Mouse (Mus musculus): ENCODE measurements around the gene Ovch2. TPM values are rescaled to one million over a fixed set of nuclear protein-coding genes. Genes with fewer than 3 reads are reported as not detected.

Gene Ovch2
- total and polyA plus RNA-seq, 2 experiments: not detected

DNA sequence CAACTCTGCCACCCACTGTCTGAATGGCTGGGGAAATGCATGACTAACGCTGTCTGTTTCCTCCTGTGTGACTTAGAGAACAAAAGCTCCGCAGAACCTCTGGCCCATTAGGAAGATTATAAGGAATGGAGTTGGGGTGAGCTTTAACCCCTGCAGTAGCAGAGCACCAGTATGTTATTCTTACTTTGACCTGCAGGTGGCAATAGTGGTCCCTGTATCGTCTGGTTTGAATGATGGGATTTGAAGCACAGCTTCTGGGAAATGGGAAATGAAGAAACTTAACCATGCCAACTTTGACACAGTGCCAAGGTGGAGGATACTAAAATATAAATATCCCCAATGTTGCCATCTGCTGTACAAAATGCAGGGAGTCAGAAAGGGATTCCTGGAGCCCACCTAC is 51.7 kb downstream of the Ovch2 start:
- Histone ChIP-seq H3K9ac (ENCODE audit: low read depth, low read length) (no peak overlapping the region), H3K27ac (replicated peaks; ENCODE audit: insufficient read depth, low read depth, low read length) (no peak overlapping the region), H3K79me2 (ENCODE audit: control insufficient read depth, insufficient read depth, low read length) (no peaks in the 10 kb centered on the region), H3K4me3 (ENCODE audit: insufficient read depth, low read depth, low read length) (no peak overlapping the region), H3K4me1 (ENCODE audit: control insufficient read depth, insufficient read depth, low read length) (no peaks in the 10 kb centered on the region), H3K27me3 (ENCODE audit: control insufficient read depth, insufficient read depth, low read length) (no peaks in the 10 kb centered on the region), H3K36me3 (ENCODE audit: control insufficient read depth, insufficient read depth, low read length) (peaks cover 16% of the 10 kb centered on the region)
- no peak for TF ChIP-seq CTCF (IDR thresholded peaks at IDR 0.05; ENCODE audit: low read depth, low read length)
- TF ChIP-seq POLR2A (IDR thresholded peaks at IDR 0.05; ENCODE audit: extremely low read depth, insufficient read depth, low read length): no peak
- WGBS: 32% methylated on average over 3 of the region's 3 CpGs
- peak; percentile 27 for DNase-seq (ENCODE audit: extremely low read depth, low read depth, low spot score)

GRCm38 (mm10) chr7:107747954-107748353 is 53.1 kb downstream of the Ovch2 start:
- no peak overlapping the region for H3K9ac ChIP-seq (ENCODE audit: low read depth, low read length)
- TF ChIP-seq CTCF (IDR thresholded peaks at IDR 0.05; ENCODE audit: low read depth, low read length): peak; percentile 56
- TF ChIP-seq POLR2A (IDR thresholded peaks at IDR 0.05; ENCODE audit: extremely low read depth, insufficient read depth, low read length): no peak
- peaks cover 27% of the 10 kb centered on the region for H3K36me3 ChIP-seq (ENCODE audit: control insufficient read depth, insufficient read depth, low read length)
- H3K4me1 ChIP-seq (ENCODE audit: control insufficient read depth, insufficient read depth, low read length): no peaks in the 10 kb centered on the region
- H3K27ac ChIP-seq (replicated peaks; ENCODE audit: insufficient read depth, low read depth, low read length): no peak overlapping the region
- no peaks in the 10 kb centered on the region for H3K79me2 ChIP-seq (ENCODE audit: control insufficient read depth, insufficient read depth, low read length)
- no peaks in the 10 kb centered on the region for H3K27me3 ChIP-seq (ENCODE audit: control insufficient read depth, insufficient read depth, low read length)
- 39% methylated on average over 2 of the region's 2 CpGs for WGBS
- peak; percentile 28 for DNase-seq (ENCODE audit: extremely low read depth, low read depth, low spot score)
- no peak overlapping the region for H3K4me3 ChIP-seq (ENCODE audit: insufficient read depth, low read depth, low read length)

DNA sequence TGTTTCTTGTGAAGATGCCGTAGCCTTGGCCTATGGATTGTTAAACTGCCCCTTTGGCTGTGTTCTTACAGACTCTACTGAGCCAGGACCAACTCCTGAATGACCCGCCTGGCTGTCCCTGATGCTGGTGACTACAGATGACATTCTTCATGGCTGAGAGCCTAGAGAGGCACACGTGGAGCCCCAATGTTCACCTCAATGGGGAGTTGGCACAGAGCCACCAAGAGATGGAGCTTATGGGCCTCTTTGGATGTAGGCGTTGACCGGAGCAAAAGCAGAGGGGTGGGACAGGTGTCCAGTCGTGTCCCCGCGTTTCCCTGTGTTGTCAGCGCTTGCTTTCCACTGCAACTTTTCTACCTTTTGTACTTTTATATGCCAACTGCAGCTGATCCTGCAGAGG is 53.5 kb downstream of the Ovch2 start:
- Histone ChIP-seq H3K4me1 (ENCODE audit: control insufficient read depth, insufficient read depth, low read length) (no peaks in the 10 kb centered on the region), H3K4me3 (ENCODE audit: insufficient read depth, low read depth, low read length) (no peak overlapping the region), H3K27me3 (ENCODE audit: control insufficient read depth, insufficient read depth, low read length) (no peaks in the 10 kb centered on the region), H3K36me3 (ENCODE audit: control insufficient read depth, insufficient read depth, low read length) (peaks cover 29% of the 10 kb centered on the region), H3K9ac (ENCODE audit: low read depth, low read length) (no peak overlapping the region), H3K79me2 (ENCODE audit: control insufficient read depth, insufficient read depth, low read length) (no peaks in the 10 kb centered on the region), H3K27ac (replicated peaks; ENCODE audit: insufficient read depth, low read depth, low read length) (no peak overlapping the region)
- 88% methylated on average over 9 of the region's 9 CpGs for WGBS
- TF ChIP-seq POLR2A (IDR thresholded peaks at IDR 0.05; ENCODE audit: extremely low read depth, insufficient read depth, low read length) (no peak), CTCF (IDR thresholded peaks at IDR 0.05; ENCODE audit: low read depth, low read length) (no peak)
- no peak for DNase-seq (ENCODE audit: extremely low read depth, low read depth, low spot score)

GRCm38 (mm10) chr7:107746036-107746435 is 55.0 kb downstream of the Ovch2 start:
- Histone ChIP-seq H3K9ac (ENCODE audit: low read depth, low read length) (no peak overlapping the region), H3K36me3 (ENCODE audit: control insufficient read depth, insufficient read depth, low read length) (peaks cover 30% of the 10 kb centered on the region)

DNA sequence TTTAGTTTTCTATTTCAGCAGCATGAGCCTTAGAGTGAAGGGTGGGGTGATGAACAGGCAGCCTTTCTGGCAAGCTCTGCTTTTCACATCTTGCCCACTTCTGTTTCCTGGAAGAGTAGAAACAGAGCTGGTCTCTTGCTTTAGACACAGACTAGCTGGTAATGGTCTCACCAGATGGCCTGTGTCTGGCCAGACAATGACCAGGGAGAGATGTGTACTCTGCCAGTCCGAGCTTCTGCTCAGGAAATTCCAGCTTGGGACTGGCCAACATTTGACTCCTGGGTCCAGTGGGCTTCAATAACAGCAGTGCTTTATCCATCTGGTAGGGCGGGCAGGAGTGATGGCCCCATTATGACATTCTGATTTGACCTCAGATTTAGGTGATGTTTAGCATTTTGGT is 55.9 kb downstream of the Ovch2 start:
- H3K9ac ChIP-seq (ENCODE audit: low read depth, low read length): no peak overlapping the region

More at GRCm38 (mm10) chr7:107746036-107746435, 55.0 kb downstream of the Ovch2 start:
- Histone ChIP-seq H3K79me2 (ENCODE audit: control insufficient read depth, insufficient read depth, low read length) (no peaks in the 10 kb centered on the region), H3K27me3 (ENCODE audit: control insufficient read depth, insufficient read depth, low read length) (no peaks in the 10 kb centered on the region), H3K27ac (replicated peaks; ENCODE audit: insufficient read depth, low read depth, low read length) (no peak overlapping the region), H3K4me1 (ENCODE audit: control insufficient read depth, insufficient read depth, low read length) (no peaks in the 10 kb centered on the region), H3K4me3 (ENCODE audit: insufficient read depth, low read depth, low read length) (no peak overlapping the region)
- TF ChIP-seq POLR2A (IDR thresholded peaks at IDR 0.05; ENCODE audit: extremely low read depth, insufficient read depth, low read length) (no peak), CTCF (IDR thresholded peaks at IDR 0.05; ENCODE audit: low read depth, low read length) (no peak)
- WGBS: 88% methylated on average over 8 of the region's 8 CpGs
- DNase-seq (ENCODE audit: extremely low read depth, low read depth, low spot score): no peak

GRCm38 (mm10) chr7:107744454-107744853 is 56.6 kb downstream of the Ovch2 start:
- H3K79me2 ChIP-seq (ENCODE audit: control insufficient read depth, insufficient read depth, low read length): no peaks in the 10 kb centered on the region
- DNase-seq (ENCODE audit: extremely low read depth, low read depth, low spot score): no peak
- H3K27ac ChIP-seq (replicated peaks; ENCODE audit: insufficient read depth, low read depth, low read length): no peak overlapping the region
- no peak for TF ChIP-seq CTCF (IDR thresholded peaks at IDR 0.05; ENCODE audit: low read depth, low read length)
- TF ChIP-seq POLR2A (IDR thresholded peaks at IDR 0.05; ENCODE audit: extremely low read depth, insufficient read depth, low read length): no peak
- no peaks in the 10 kb centered on the region for H3K4me1 ChIP-seq (ENCODE audit: control insufficient read depth, insufficient read depth, low read length)
- H3K9ac ChIP-seq (ENCODE audit: low read depth, low read length): no peak overlapping the region
- 91% methylated on average over 4 of the region's 4 CpGs for WGBS
- H3K27me3 ChIP-seq (ENCODE audit: control insufficient read depth, insufficient read depth, low read length): no peaks in the 10 kb centered on the region
- H3K4me3 ChIP-seq (ENCODE audit: insufficient read depth, low read depth, low read length): no peak overlapping the region
- peaks cover 40% of the 10 kb centered on the region for H3K36me3 ChIP-seq (ENCODE audit: control insufficient read depth, insufficient read depth, low read length)

More for the DNA sequence above, 55.9 kb downstream of the Ovch2 start:
- no peak for DNase-seq (ENCODE audit: extremely low read depth, low read depth, low spot score)
- TF ChIP-seq CTCF (IDR thresholded peaks at IDR 0.05; ENCODE audit: low read depth, low read length): no peak
- TF ChIP-seq POLR2A (IDR thresholded peaks at IDR 0.05; ENCODE audit: extremely low read depth, insufficient read depth, low read length): no peak
- Histone ChIP-seq H3K79me2 (ENCODE audit: control insufficient read depth, insufficient read depth, low read length) (no peaks in the 10 kb centered on the region), H3K27ac (replicated peaks; ENCODE audit: insufficient read depth, low read depth, low read length) (no peak overlapping the region), H3K4me3 (ENCODE audit: insufficient read depth, low read depth, low read length) (no peak overlapping the region), H3K36me3 (ENCODE audit: control insufficient read depth, insufficient read depth, low read length) (peaks cover 39% of the 10 kb centered on the region), H3K27me3 (ENCODE audit: control insufficient read depth, insufficient read depth, low read length) (no peaks in the 10 kb centered on the region), H3K4me1 (ENCODE audit: control insufficient read depth, insufficient read depth, low read length) (no peaks in the 10 kb centered on the region)
- WGBS: 85% methylated on average over 2 of the region's 2 CpGs
